Mouse (Mus musculus): ENCODE results near the gene Hsf2bp.

Gene Hsf2bp

GRCm38 (mm10) chr17:31983491-31983890, 52.7 kb downstream of the Hsf2bp start:
- DNase-seq (ENCODE audit: low read depth, low spot score), result no peak

- DNase-seq (ENCODE audit: low read depth, low spot score), result peak; percentile 56
These were observed 53.6 kb downstream of the Hsf2bp start for GRCm38 (mm10) chr17:31982326-31983190.

- no peak for DNase-seq (ENCODE audit: low read depth, low spot score)
These were observed 56.3 kb downstream of the Hsf2bp start for GRCm38 (mm10) chr17:31979888-31980287.

GRCm38 (mm10) chr17:31977131-31977530, 59.0 kb downstream of the Hsf2bp start:
- DNase-seq (ENCODE audit: low read depth, low spot score), result no peak

- DNase-seq (ENCODE audit: low read depth, low spot score), result no peak
These were observed 59.6 kb downstream of the Hsf2bp start for GRCm38 (mm10) chr17:31976501-31976900.

GRCm38 (mm10) chr17:31974694-31975093, 61.5 kb downstream of the Hsf2bp start:
- DNase-seq (ENCODE audit: low read depth, low spot score), result no peak

GRCm38 (mm10) chr17:31973664-31974230, 62.4 kb downstream of the Hsf2bp start:
- no peak for DNase-seq (ENCODE audit: low read depth, low spot score)

GRCm38 (mm10) chr17:31970890-31971289, 65.3 kb downstream of the Hsf2bp start:
- DNase-seq (ENCODE audit: low read depth, low spot score), result no peak

- no peak for DNase-seq (ENCODE audit: low read depth, low spot score)
These were observed 67.3 kb downstream of the Hsf2bp start for GRCm38 (mm10) chr17:31968801-31969200.

GRCm38 (mm10) chr17:31967311-31967710, 68.8 kb downstream of the Hsf2bp start:
- no peak for DNase-seq (ENCODE audit: low read depth, low spot score)

GRCm38 (mm10) chr17:31966566-31966965, 69.6 kb downstream of the Hsf2bp start:
- DNase-seq (ENCODE audit: low read depth, low spot score), result no peak

- DNase-seq (ENCODE audit: low read depth, low spot score), result no peak
These were observed 70.5 kb downstream of the Hsf2bp start for GRCm38 (mm10) chr17:31965623-31966022.

- no peak for DNase-seq (ENCODE audit: low read depth, low spot score)
These were observed 73.2 kb downstream of the Hsf2bp start for GRCm38 (mm10) chr17:31962930-31963329.

GRCm38 (mm10) chr17:31962281-31962680, 73.9 kb downstream of the Hsf2bp start:
- DNase-seq (ENCODE audit: low read depth, low spot score), result no peak

GRCm38 (mm10) chr17:31954551-31955140, 81.5 kb downstream of the Hsf2bp start:
- DNase-seq (ENCODE audit: low read depth, low spot score), result no peak

- DNase-seq (ENCODE audit: low read depth, low spot score), result no peak
These were observed 87.1 kb downstream of the Hsf2bp start for GRCm38 (mm10) chr17:31949076-31949475.

GRCm38 (mm10) chr17:31946436-31946835, 89.7 kb downstream of the Hsf2bp start:
- no peak for DNase-seq (ENCODE audit: low read depth, low spot score)

- no peak for DNase-seq (ENCODE audit: low read depth, low spot score)
These were observed 92.1 kb downstream of the Hsf2bp start for GRCm38 (mm10) chr17:31943881-31944539.

GRCm38 (mm10) chr17:31941616-31942015, 94.5 kb downstream of the Hsf2bp start:
- DNase-seq (ENCODE audit: low read depth, low spot score), result no peak

- no peak for DNase-seq (ENCODE audit: low read depth, low spot score)
These were observed 95.5 kb downstream of the Hsf2bp start for GRCm38 (mm10) chr17:31940607-31941006.

GRCm38 (mm10) chr17:31939292-31940060, 96.7 kb downstream of the Hsf2bp start:
- no peak for DNase-seq (ENCODE audit: low read depth, low spot score)

Data from ZHBTc4 (cell line).